Mouse (Mus musculus): ENCODE results near the gene Sik3. TPM values are rescaled to one million over a fixed set of nuclear protein-coding genes. Genes with fewer than 3 reads are reported as not detected.

Sik3 gene
- polyA plus RNA-seq, 1 experiment from 2014 or later = 9.6 TPM

GRCm38 (mm10) chr9:46229573-46230449 is 217.2 kb downstream of the Sik3 start:
- no peak overlapping the region for H3K27ac ChIP-seq (ENCODE audit: low read length)
- H3K9ac ChIP-seq (replicated peaks; ENCODE audit: low read depth, low read length) = no peak overlapping the region; the same call in 1 of the 2 replicates
- H3K9me3 ChIP-seq (ENCODE audit: control insufficient read depth, low read depth, low read length) = no peaks in the 10 kb centered on the region
- peak; percentile 87 for ATAC-seq (ENCODE audit: insufficient number of reproducible peaks, insufficient read depth, low FRiP score, low read depth)
- peak overlapping the region; percentile 39 for H3K4me3 ChIP-seq (ENCODE audit: low read depth, low read length)
- H3K36me3 ChIP-seq (ENCODE audit: control insufficient read depth, insufficient read depth, low read length) = no peaks in the 10 kb centered on the region
- H3K4me2 ChIP-seq (replicated peaks; ENCODE audit: low read depth, low read length) = peak overlapping the region; percentile 87
- 16% methylated on average over 37 of the region's 37 CpGs for WGBS
- H3K27me3 ChIP-seq (ENCODE audit: control insufficient read depth, insufficient read depth, low read length) = no peaks in the 10 kb centered on the region
- peaks cover 6% of the 10 kb centered on the region; the same call in 1 of the 2 replicates for H3K4me1 ChIP-seq (ENCODE audit: control insufficient read depth, insufficient read depth, low read length)

GRCm38 (mm10) chr9:46230450-46230975 is 217.9 kb downstream of the Sik3 start:
- Histone ChIP-seq H3K4me1 (ENCODE audit: control insufficient read depth, insufficient read depth, low read length) (peaks cover 6% of the 10 kb centered on the region; the same call in 1 of the 2 replicates), H3K9ac (replicated peaks; ENCODE audit: low read depth, low read length) (no peak overlapping the region; the same call in 1 of the 2 replicates), H3K9me3 (ENCODE audit: control insufficient read depth, low read depth, low read length) (no peaks in the 10 kb centered on the region), H3K27ac (ENCODE audit: low read length) (no peak overlapping the region), H3K4me3 (ENCODE audit: low read depth, low read length) (peak overlapping the region; percentile 39), H3K36me3 (ENCODE audit: control insufficient read depth, insufficient read depth, low read length) (no peaks in the 10 kb centered on the region), H3K27me3 (ENCODE audit: control insufficient read depth, insufficient read depth, low read length) (no peaks in the 10 kb centered on the region), H3K4me2 (replicated peaks; ENCODE audit: low read depth, low read length) (peak overlapping the region; percentile 87)
- ATAC-seq (ENCODE audit: insufficient number of reproducible peaks, insufficient read depth, low FRiP score, low read depth) = no peak
- WGBS = 16% methylated on average over 13 of the region's 13 CpGs

GRCm38 (mm10) chr9:46235196-46235595 is 222.6 kb downstream of the Sik3 start:
- WGBS = 79% methylated on average over 6 of the region's 6 CpGs
- Histone ChIP-seq H3K27ac (ENCODE audit: low read length) (no peak overlapping the region), H3K4me1 (ENCODE audit: control insufficient read depth, insufficient read depth, low read length) (peaks cover 3% of the 10 kb centered on the region; the same call in 1 of the 2 replicates), H3K27me3 (ENCODE audit: control insufficient read depth, insufficient read depth, low read length) (no peaks in the 10 kb centered on the region), H3K4me2 (replicated peaks; ENCODE audit: low read depth, low read length) (no peak overlapping the region), H3K9me3 (ENCODE audit: control insufficient read depth, low read depth, low read length) (no peaks in the 10 kb centered on the region), H3K36me3 (ENCODE audit: control insufficient read depth, insufficient read depth, low read length) (no peaks in the 10 kb centered on the region), H3K4me3 (ENCODE audit: low read depth, low read length) (no peak overlapping the region), H3K9ac (replicated peaks; ENCODE audit: low read depth, low read length) (no peak overlapping the region)
- ATAC-seq (ENCODE audit: insufficient number of reproducible peaks, insufficient read depth, low FRiP score, low read depth) = no peak

- no peak within 1 kb of the TSS for H3K9ac ChIP-seq (replicated peaks; ENCODE audit: low read depth, low read length)
- no peaks in the 10 kb centered on the region for H3K9me3 ChIP-seq (ENCODE audit: control insufficient read depth, low read depth, low read length)
- no peak within 1 kb of the TSS for H3K4me2 ChIP-seq (replicated peaks; ENCODE audit: low read depth, low read length)
- no peak for ATAC-seq (ENCODE audit: insufficient number of reproducible peaks, insufficient read depth, low FRiP score, low read depth)
- no peak within 1 kb of the TSS for H3K4me3 ChIP-seq (ENCODE audit: low read depth, low read length)
- H3K36me3 ChIP-seq (ENCODE audit: control insufficient read depth, insufficient read depth, low read length) = no peaks in the 10 kb centered on the region
- H3K27me3 ChIP-seq (ENCODE audit: control insufficient read depth, insufficient read depth, low read length) = no peaks in the 10 kb centered on the region
- peaks cover 1% of the 10 kb centered on the region; the same call in 1 of the 2 replicates for H3K4me1 ChIP-seq (ENCODE audit: control insufficient read depth, insufficient read depth, low read length)
- no peak within 1 kb of the TSS for H3K27ac ChIP-seq (ENCODE audit: low read length)
Measured at GRCm38 (mm10) chr9:46235596-46235648, 222.8 kb downstream of the Sik3 start, which contains the start of gene Apoc3. Gene Apoc3 (minus strand): TSS chr9:46235636.

GRCm38 (mm10) chr9:46235649-46236048 is 223.0 kb downstream of the Sik3 start:
- Histone ChIP-seq H3K36me3 (ENCODE audit: control insufficient read depth, insufficient read depth, low read length) (no peaks in the 10 kb centered on the region), H3K9me3 (ENCODE audit: control insufficient read depth, low read depth, low read length) (no peaks in the 10 kb centered on the region), H3K27ac (ENCODE audit: low read length) (no peak overlapping the region), H3K4me1 (ENCODE audit: control insufficient read depth, insufficient read depth, low read length) (no peaks in the 10 kb centered on the region; the same call in 1 of the 2 replicates), H3K4me2 (replicated peaks; ENCODE audit: low read depth, low read length) (no peak overlapping the region), H3K27me3 (ENCODE audit: control insufficient read depth, insufficient read depth, low read length) (no peaks in the 10 kb centered on the region), H3K4me3 (ENCODE audit: low read depth, low read length) (no peak overlapping the region), H3K9ac (replicated peaks; ENCODE audit: low read depth, low read length) (no peak overlapping the region)
- WGBS = 54% methylated on average over 4 of the region's 4 CpGs
- ATAC-seq (ENCODE audit: insufficient number of reproducible peaks, insufficient read depth, low FRiP score, low read depth) = no peak

GRCm38 (mm10) chr9:46238850-46239249 is 226.2 kb downstream of the Sik3 start:
- Histone ChIP-seq H3K36me3 (ENCODE audit: control insufficient read depth, insufficient read depth, low read length) (no peaks in the 10 kb centered on the region), H3K4me3 (ENCODE audit: low read depth, low read length) (no peak overlapping the region), H3K4me1 (ENCODE audit: control insufficient read depth, insufficient read depth, low read length) (0 out of 2 replicates have a peak, but pooled peaks cover 4% of the 10 kb centered on the region), H3K9me3 (ENCODE audit: control insufficient read depth, low read depth, low read length) (no peaks in the 10 kb centered on the region), H3K9ac (replicated peaks; ENCODE audit: low read depth, low read length) (no peak overlapping the region), H3K4me2 (replicated peaks; ENCODE audit: low read depth, low read length) (no peak overlapping the region), H3K27me3 (ENCODE audit: control insufficient read depth, insufficient read depth, low read length) (no peaks in the 10 kb centered on the region), H3K27ac (ENCODE audit: low read length) (no peak overlapping the region)
- 87% methylated on average over 7 of the region's 7 CpGs for WGBS
- ATAC-seq (ENCODE audit: insufficient number of reproducible peaks, insufficient read depth, low FRiP score, low read depth) = no peak

GRCm38 (mm10) chr9:46240526-46241153 is 228.0 kb downstream of the Sik3 start, which contains the start of gene Apoa4:
Gene Apoa4 (plus strand): TSS chr9:46240696.
- Histone ChIP-seq H3K4me1 (ENCODE audit: control insufficient read depth, insufficient read depth, low read length) (0 out of 2 replicates have a peak, but pooled peaks cover 4% of the 10 kb centered on the region), H3K9ac (replicated peaks; ENCODE audit: low read depth, low read length) (no peak within 1 kb of the TSS), H3K36me3 (ENCODE audit: control insufficient read depth, insufficient read depth, low read length) (no peaks in the 10 kb centered on the region), H3K27me3 (ENCODE audit: control insufficient read depth, insufficient read depth, low read length) (no peaks in the 10 kb centered on the region), H3K4me2 (replicated peaks; ENCODE audit: low read depth, low read length) (no peak within 1 kb of the TSS), H3K4me3 (ENCODE audit: low read depth, low read length) (no peak within 1 kb of the TSS), H3K9me3 (ENCODE audit: control insufficient read depth, low read depth, low read length) (no peaks in the 10 kb centered on the region), H3K27ac (ENCODE audit: low read length) (no peak within 1 kb of the TSS)
- WGBS = 67% methylated on average over 7 of the region's 7 CpGs
- ATAC-seq (ENCODE audit: insufficient number of reproducible peaks, insufficient read depth, low FRiP score, low read depth) = no peak

- ATAC-seq (ENCODE audit: insufficient number of reproducible peaks, insufficient read depth, low FRiP score, low read depth) = peak; percentile 76
- Histone ChIP-seq H3K27me3 (ENCODE audit: control insufficient read depth, insufficient read depth, low read length) (no peaks in the 10 kb centered on the region), H3K4me2 (replicated peaks; ENCODE audit: low read depth, low read length) (no peak overlapping the region), H3K9me3 (ENCODE audit: control insufficient read depth, low read depth, low read length) (no peaks in the 10 kb centered on the region), H3K9ac (replicated peaks; ENCODE audit: low read depth, low read length) (no peak overlapping the region), H3K4me3 (ENCODE audit: low read depth, low read length) (no peak overlapping the region), H3K36me3 (ENCODE audit: control insufficient read depth, insufficient read depth, low read length) (no peaks in the 10 kb centered on the region), H3K4me1 (ENCODE audit: control insufficient read depth, insufficient read depth, low read length) (0 out of 2 replicates have a peak, but pooled peaks cover 4% of the 10 kb centered on the region), H3K27ac (ENCODE audit: low read length) (no peak overlapping the region)
- 68% methylated on average over 2 of the region's 2 CpGs for WGBS
Measured at GRCm38 (mm10) chr9:46241818-46242217, 229.2 kb downstream of the Sik3 start.

Data from stomach, embryonic 14.5 days (tissue).